Mouse (Mus musculus) forebrain, embryonic 13.5 days (tissue): ENCODE measurements at regions not wholly inside any gene's neighbourhood (a gene's known extent, or its start where the extent isn't known, plus 50 kb on each side); places are given as distances from the start of the nearest gene placed in this dataset.

Experiments used
- ATAC-seq: fragments of 200-750 bp; cut with Nextera tagmentation; 2 replicates; pipeline ENCODE4 v1.8.0; 2017
- H3K27ac ChIP-seq: fragments of 300-500 bp; sonication (generic); 2 replicates; pipeline ENCODE4 v1.5.1; 2015; ENCODE audit warnings: inconsistent platforms, mild to moderate bottlenecking, moderate library complexity
- H3K27me3 ChIP-seq: fragments of 300-500 bp; sonication (generic); 2 replicates; pipeline ENCODE4 v1.6.1; 2015; ENCODE audit warnings: mild to moderate bottlenecking, inconsistent platforms
- H3K36me3 ChIP-seq: fragments of 300-500 bp; sonication (generic); 2 replicates; pipeline ENCODE4 v1.6.1; 2015; ENCODE audit warnings: mild to moderate bottlenecking, inconsistent platforms; ENCODE audit not compliant: poor library complexity, severe bottlenecking
- H3K4me1 ChIP-seq: fragments of 300-500 bp; sonication (generic); 2 replicates; pipeline ENCODE4 v1.6.1; 2015; ENCODE audit warnings: inconsistent platforms
- H3K4me2 ChIP-seq: fragments of 300-500 bp; sonication (generic); 2 replicates; pipeline ENCODE4 v1.6.1; 2015; ENCODE audit warnings: inconsistent platforms, mild to moderate bottlenecking, moderate library complexity
- H3K4me3 ChIP-seq: fragments of 300-500 bp; sonication (generic); 2 replicates; pipeline ENCODE4 v1.5.1; 2015; ENCODE audit warnings: mild to moderate bottlenecking, inconsistent platforms
- H3K9ac ChIP-seq: fragments of 300-500 bp; sonication (generic); 2 replicates; pipeline ENCODE4 v1.6.1; 2015; ENCODE audit warnings: mild to moderate bottlenecking, inconsistent platforms
- H3K9me3 ChIP-seq: fragments of 300-500 bp; sonication (generic); replicated peaks from 2 replicates; pipeline ENCODE4 v1.6.1; 2016; ENCODE audit warnings: inconsistent platforms
- whole genome bisulfite sequencing: fragments of 180-500 bp; shearing (Covaris S2); methylation state at CpG from one replicate; pipeline ENCODE4 v1.1.7; 2015; 5-methylcytosine and 5-hydroxymethylcytosine counted together

DNA sequence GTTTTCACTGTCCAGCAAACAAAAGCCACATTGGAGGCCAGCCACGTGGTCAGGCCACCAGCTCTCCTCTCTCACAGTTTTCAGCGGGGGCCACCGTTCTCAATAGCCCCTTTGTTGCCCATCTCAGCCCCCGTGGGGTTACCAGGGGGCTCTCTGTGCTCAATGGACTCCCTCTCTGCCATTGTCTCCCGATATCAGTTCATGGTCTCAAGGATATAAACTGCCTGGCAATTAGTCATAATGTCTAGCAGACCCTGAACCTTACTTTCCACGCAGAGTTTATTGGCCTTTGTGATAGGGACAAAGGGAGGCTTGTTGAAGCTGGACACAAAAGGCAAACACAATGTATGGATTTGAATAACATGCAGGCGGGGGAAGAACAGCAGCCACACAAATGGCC lies 345.9 kb upstream of the Maf start:
- Histone ChIP-seq H3K4me1 (peaks cover 23% of the 10 kb centered on the region), H3K4me2 (0 out of 2 replicates have a peak overlapping the region, but pooled peaks have one; percentile 10), H3K9ac (no peak overlapping the region), H3K4me3 (no peak overlapping the region), H3K27ac (0 out of 2 replicates have a peak overlapping the region, but pooled peaks have one; percentile 19), H3K9me3 (no peaks in the 10 kb centered on the region), H3K27me3 (peaks cover 12% of the 10 kb centered on the region), H3K36me3 (no peaks in the 10 kb centered on the region)
- 4% methylated on average over 7 of the region's 7 CpGs for WGBS
- peak; percentile 76; the same call in 1 of the 2 replicates for ATAC-seq

DNA sequence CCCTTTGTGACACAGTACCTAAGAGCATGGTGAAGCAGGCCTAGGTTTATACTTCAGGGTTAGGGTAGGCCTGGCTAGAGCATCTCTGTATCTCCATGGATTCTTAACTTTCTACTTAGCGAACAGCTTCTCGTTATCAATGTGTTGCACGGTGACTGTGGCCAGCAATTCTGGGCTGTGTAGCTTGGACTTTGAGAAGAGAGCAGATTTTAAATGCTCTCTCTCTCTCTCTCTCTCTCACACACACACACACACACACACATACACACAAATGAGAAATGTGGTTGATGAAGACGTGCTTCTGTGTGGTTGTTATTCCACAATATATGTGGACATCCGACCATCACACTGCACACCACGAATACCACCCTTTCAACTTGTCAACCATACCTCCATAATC lies 345.4 kb upstream of the Maf start:
- Histone ChIP-seq H3K27ac (no peak overlapping the region), H3K9ac (no peak overlapping the region), H3K4me3 (no peak overlapping the region), H3K9me3 (no peaks in the 10 kb centered on the region), H3K4me1 (peaks cover 23% of the 10 kb centered on the region), H3K27me3 (peaks cover 12% of the 10 kb centered on the region), H3K4me2 (no peak overlapping the region), H3K36me3 (no peaks in the 10 kb centered on the region)
- peak; percentile 10; the same call in 1 of the 2 replicates for ATAC-seq
- WGBS: 30% methylated on average over 6 of the region's 6 CpGs

DNA sequence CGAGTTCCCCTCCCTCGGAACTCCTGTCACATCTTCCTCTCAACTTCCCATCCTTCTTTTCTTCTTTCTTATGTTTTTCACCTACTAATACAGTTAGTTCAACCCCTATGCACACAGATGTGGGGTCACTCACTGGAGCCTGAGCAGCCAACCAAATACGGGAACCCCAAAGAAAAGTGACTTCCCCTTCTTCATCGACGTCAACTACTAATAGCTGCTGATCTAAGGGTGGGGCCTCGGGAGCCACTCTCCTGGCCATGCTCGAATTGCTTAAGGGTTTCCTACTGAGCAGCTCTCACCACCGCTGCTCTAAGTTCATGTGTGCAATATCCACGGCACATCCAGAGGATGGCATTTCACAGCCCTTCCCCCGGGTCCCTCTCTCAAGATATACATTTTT lies 340.9 kb upstream of the Maf start:
- Histone ChIP-seq H3K36me3 (no peaks in the 10 kb centered on the region), H3K4me1 (peaks cover 10% of the 10 kb centered on the region), H3K27me3 (no peaks in the 10 kb centered on the region), H3K4me3 (no peak overlapping the region), H3K9me3 (no peaks in the 10 kb centered on the region), H3K9ac (no peak overlapping the region), H3K4me2 (no peak overlapping the region), H3K27ac (no peak overlapping the region)
- ATAC-seq: no peak
- 88% methylated on average over 10 of the region's 10 CpGs for WGBS

DNA sequence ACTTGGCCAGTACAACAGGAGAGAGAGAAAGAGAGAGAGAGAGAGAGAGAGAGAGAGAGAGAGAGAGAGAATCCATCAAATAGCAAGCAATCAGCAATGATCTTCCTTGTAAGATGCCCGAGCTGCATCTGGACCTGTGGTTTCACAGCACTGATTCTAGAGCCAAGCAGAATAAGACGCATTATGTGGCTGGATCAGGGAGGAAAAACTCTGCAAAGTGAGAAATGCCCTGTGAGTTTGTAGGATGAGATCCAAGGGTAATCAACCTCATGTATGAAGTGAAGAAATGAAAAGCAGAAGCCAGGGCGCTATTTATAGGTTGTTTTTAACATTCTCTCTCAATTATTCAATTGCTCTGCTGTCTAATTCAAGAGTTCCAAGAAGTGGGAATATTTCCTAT lies 339.3 kb upstream of the Maf start:
- no peaks in the 10 kb centered on the region for H3K27me3 ChIP-seq
- no peak overlapping the region for H3K9ac ChIP-seq
- H3K4me1 ChIP-seq: no peaks in the 10 kb centered on the region
- no peak overlapping the region for H3K27ac ChIP-seq
- 78% methylated on average over 3 of the region's 3 CpGs for WGBS
- no peaks in the 10 kb centered on the region for H3K9me3 ChIP-seq
- H3K4me3 ChIP-seq: no peak overlapping the region
- no peak overlapping the region for H3K4me2 ChIP-seq
- no peaks in the 10 kb centered on the region for H3K36me3 ChIP-seq
- ATAC-seq: no peak

DNA sequence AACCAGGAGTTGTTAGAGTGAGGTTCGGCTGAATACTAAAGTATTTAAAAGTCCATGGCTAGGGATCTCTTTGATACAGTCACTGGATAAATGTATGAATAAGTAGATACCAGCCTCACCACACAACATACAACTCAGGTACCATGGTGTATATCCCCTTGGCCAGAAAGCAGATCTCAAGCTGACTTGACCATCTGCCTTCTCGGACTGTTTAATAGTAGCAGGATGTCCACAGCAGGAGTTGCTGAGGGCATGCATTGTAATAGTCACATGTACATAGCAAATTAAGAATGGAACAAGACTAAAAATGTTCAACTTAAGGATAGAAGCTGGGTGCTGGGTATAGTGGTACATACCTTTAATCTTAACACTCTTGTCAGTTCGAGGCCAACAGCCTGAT lies 337.9 kb upstream of the Maf start:
- 83% methylated on average over 3 of the region's 3 CpGs for WGBS
- Histone ChIP-seq H3K27me3 (no peaks in the 10 kb centered on the region), H3K4me1 (no peaks in the 10 kb centered on the region), H3K27ac (no peak overlapping the region), H3K4me2 (no peak overlapping the region), H3K9me3 (no peaks in the 10 kb centered on the region), H3K4me3 (no peak overlapping the region), H3K36me3 (no peaks in the 10 kb centered on the region), H3K9ac (no peak overlapping the region)
- no peak for ATAC-seq

DNA sequence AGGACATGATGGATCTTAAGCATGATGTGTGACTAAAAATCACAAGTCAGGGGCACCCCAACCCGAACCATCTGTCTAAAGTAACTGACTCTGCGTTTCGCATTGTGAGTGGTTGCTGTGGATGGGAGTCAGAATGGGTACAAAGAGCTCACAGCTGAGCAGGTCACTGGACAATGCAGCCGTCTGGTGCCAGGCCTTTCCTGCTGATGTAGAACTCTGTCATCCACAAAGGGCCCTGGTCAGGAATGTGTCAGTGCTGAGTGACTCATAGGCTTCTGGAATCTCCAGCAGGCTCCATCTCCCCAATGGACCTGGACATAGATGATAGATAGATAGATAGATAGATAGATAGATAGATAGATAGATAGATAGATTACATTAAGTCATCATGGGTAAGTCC lies 335.8 kb upstream of the Maf start:
- Histone ChIP-seq H3K27ac (no peak overlapping the region), H3K4me1 (no peaks in the 10 kb centered on the region), H3K36me3 (no peaks in the 10 kb centered on the region), H3K4me3 (no peak overlapping the region), H3K9me3 (no peaks in the 10 kb centered on the region), H3K4me2 (no peak overlapping the region), H3K9ac (no peak overlapping the region), H3K27me3 (no peaks in the 10 kb centered on the region)
- 84% methylated on average over 4 of the region's 4 CpGs for WGBS
- ATAC-seq: no peak

DNA sequence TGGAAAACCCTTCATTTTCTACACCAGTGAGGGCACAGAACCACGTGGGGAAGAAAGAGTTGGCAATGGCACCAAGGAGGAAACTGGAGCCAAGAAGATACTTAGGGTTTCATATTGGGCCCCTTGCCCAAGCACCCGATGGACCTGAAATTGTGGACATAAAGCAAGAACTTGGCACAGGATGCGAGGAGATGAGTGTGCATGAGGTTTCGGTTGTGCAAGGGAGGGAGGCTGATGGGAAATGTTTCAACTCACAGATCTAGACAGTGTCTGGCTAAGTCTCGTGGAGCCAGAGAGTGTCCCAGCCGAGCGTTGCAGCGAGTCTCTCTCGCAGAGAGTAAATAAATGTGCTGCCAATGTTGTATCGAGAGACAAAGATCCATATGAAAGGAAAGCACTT lies 323.4 kb upstream of the Maf start:
- no peak for ATAC-seq
- no peak overlapping the region for H3K9ac ChIP-seq
- H3K4me1 ChIP-seq: no peaks in the 10 kb centered on the region
- H3K27ac ChIP-seq: no peak overlapping the region
- H3K36me3 ChIP-seq: no peaks in the 10 kb centered on the region
- WGBS: 92% methylated on average over 10 of the region's 10 CpGs
- no peak overlapping the region for H3K4me3 ChIP-seq
- H3K9me3 ChIP-seq: no peaks in the 10 kb centered on the region
- H3K27me3 ChIP-seq: no peaks in the 10 kb centered on the region
- H3K4me2 ChIP-seq: no peak overlapping the region

DNA sequence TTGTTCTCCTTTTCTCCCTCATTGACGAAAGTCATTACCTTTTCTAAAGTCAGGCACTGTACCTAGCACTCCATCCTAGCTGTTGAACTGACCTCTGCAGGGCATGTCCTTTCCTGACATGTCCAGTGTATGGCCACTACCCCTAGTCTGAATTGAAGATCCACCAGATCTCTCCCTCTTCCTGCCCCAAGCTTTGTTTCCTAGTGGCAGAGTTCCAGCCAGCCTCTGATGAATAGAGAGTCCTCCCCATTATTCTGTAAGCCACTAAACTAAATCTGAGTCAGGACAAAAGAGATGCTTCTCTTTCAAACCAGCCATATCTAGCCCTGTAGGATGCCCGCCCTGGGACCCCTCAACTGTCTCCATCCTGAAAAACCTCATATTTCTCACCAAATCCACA lies 317.7 kb upstream of the Maf start:
- WGBS: 68% methylated on average over 2 of the region's 2 CpGs

DNA sequence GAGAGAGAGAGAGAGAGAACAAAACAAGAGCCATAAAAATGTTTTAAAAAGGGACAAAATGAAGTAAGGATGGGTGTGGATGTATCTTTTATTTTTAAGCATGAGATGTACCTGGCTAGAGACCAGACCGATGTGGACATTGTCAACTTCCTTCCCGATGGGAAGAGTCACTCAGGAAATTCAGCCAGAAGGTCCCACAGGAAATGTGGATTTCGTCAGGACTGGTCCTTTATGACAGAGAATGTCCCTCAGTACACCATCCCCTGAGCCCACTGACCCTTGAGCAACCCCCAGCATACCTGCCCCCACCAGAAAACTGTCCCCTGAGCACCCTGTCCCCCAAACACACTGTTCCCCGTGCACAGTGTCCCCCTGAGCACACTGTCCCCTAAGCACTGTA lies 317.2 kb upstream of the Maf start:
- no peak overlapping the region for H3K9ac ChIP-seq
- H3K4me2 ChIP-seq: no peak overlapping the region
- H3K4me1 ChIP-seq: no peaks in the 10 kb centered on the region
- H3K4me3 ChIP-seq: no peak overlapping the region
- WGBS: 83% methylated on average over 4 of the region's 4 CpGs
- no peaks in the 10 kb centered on the region for H3K36me3 ChIP-seq
- no peak overlapping the region for H3K27ac ChIP-seq
- H3K27me3 ChIP-seq: no peaks in the 10 kb centered on the region
- ATAC-seq: no peak
- H3K9me3 ChIP-seq: no peaks in the 10 kb centered on the region

More for the DNA sequence above, 317.7 kb upstream of the Maf start:
- no peaks in the 10 kb centered on the region for H3K36me3 ChIP-seq
- H3K27ac ChIP-seq: no peak overlapping the region
- ATAC-seq: no peak
- H3K9ac ChIP-seq: no peak overlapping the region
- no peak overlapping the region for H3K4me2 ChIP-seq
- no peaks in the 10 kb centered on the region for H3K9me3 ChIP-seq
- no peaks in the 10 kb centered on the region for H3K4me1 ChIP-seq
- no peaks in the 10 kb centered on the region for H3K27me3 ChIP-seq
- H3K4me3 ChIP-seq: no peak overlapping the region

DNA sequence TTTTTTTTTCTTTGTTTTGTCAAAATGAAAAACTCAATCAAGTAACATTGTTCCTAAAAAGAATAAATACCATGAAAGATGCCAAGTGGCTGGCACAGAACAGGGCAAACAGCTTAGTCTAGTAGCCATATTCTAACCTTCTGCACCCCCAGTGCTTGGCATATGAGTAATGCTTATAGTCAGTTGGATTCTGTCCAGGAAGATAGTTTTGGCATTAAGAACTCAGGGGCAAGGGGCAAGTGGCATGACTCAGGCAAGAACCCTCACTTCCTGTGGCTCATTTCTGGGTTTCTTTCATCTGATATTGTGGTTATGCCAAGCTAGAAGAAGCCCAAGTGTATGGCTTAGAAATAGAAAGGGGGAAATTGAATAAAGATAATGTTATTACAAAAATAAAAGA lies 314.1 kb upstream of the Maf start:
- Histone ChIP-seq H3K27ac (no peak overlapping the region), H3K4me1 (no peaks in the 10 kb centered on the region), H3K9ac (no peak overlapping the region), H3K4me3 (no peak overlapping the region), H3K36me3 (no peaks in the 10 kb centered on the region), H3K9me3 (no peaks in the 10 kb centered on the region), H3K27me3 (no peaks in the 10 kb centered on the region), H3K4me2 (no peak overlapping the region)
- ATAC-seq: no peak

DNA sequence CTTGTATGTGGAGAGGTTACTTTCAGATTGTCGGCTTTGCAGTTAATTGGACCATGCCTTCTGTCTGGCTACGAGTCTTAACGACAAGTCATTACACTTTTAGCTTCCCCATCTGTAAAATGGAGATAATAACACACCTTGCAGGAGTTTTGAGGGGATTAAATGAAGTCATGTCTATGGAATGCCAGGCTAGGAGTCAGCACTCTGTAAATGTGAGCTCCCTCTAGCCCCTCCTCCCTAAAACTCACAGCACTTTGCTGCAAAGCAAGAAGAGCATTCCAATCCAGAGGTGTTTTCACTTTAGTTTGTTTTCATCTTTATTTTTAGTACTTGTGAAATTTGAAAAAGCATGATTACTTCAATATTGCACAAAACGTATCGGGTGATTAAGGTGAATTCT lies 287.7 kb upstream of the Maf start:
- Histone ChIP-seq H3K9ac (no peak overlapping the region), H3K27me3 (no peaks in the 10 kb centered on the region), H3K27ac (no peak overlapping the region), H3K36me3 (no peaks in the 10 kb centered on the region), H3K9me3 (no peaks in the 10 kb centered on the region), H3K4me3 (no peak overlapping the region), H3K4me1 (no peaks in the 10 kb centered on the region), H3K4me2 (no peak overlapping the region)
- WGBS: 59% methylated on average over 5 of the region's 5 CpGs
- no peak for ATAC-seq

DNA sequence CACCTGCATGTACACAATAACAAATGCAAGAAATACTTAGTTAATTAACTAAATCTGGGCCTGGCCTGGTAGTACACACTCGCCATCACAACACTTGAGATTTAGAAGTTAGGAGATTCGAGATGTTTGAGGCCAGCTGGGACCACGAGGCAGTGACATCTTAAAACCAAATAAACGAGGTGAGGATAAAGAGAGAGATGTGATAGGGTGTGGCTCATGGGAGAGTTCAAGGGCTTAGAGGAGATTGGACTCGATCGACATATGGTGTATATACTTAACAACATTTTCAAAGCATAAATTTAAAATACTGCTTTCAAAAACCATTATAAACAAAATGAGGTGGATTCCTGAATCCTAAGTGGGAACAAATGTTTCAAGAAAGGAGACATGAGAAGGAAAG lies 284.4 kb upstream of the Maf start:
- Histone ChIP-seq H3K36me3 (no peaks in the 10 kb centered on the region), H3K9me3 (no peaks in the 10 kb centered on the region), H3K4me2 (no peak overlapping the region), H3K9ac (no peak overlapping the region), H3K4me3 (no peak overlapping the region), H3K4me1 (no peaks in the 10 kb centered on the region), H3K27ac (no peak overlapping the region), H3K27me3 (no peaks in the 10 kb centered on the region)
- ATAC-seq: no peak
- WGBS: 77% methylated on average over 6 of the region's 6 CpGs

DNA sequence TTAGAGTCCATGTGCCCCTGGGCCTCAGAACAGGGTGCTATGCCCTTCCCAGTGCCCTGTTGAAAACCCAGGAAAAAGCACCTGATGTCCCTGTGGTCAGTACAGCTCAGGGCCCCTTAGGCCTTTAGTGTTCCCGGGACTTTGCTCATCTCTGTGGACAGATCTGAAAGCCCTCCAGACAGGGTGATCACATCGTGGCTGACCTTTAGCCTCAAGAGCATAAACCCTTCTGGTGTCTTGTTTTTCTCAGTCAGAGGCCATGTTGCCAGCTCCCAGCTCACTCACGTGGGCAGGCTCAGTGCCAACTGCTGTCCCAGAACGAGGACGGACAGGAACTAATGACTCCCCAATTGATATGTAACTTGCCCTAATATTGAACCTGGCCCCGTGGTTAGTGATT lies 275.8 kb upstream of the Maf start:
- H3K4me2 ChIP-seq: no peak overlapping the region
- no peaks in the 10 kb centered on the region for H3K4me1 ChIP-seq
- no peaks in the 10 kb centered on the region for H3K27me3 ChIP-seq
- H3K36me3 ChIP-seq: no peaks in the 10 kb centered on the region
- H3K4me3 ChIP-seq: no peak overlapping the region
- ATAC-seq: no peak
- 79% methylated on average over 6 of the region's 6 CpGs for WGBS
- no peak overlapping the region for H3K27ac ChIP-seq
- H3K9me3 ChIP-seq: no peaks in the 10 kb centered on the region
- no peak overlapping the region for H3K9ac ChIP-seq
